Mouse (Mus musculus): ENCODE results near the gene Olfr1443.
"Not testable (repeated sequence)": the region's sequence is repeated elsewhere in the genome, so short reads cannot be mapped to it uniquely, and the experiment has no call there.

Olfr1443 gene

DNA sequence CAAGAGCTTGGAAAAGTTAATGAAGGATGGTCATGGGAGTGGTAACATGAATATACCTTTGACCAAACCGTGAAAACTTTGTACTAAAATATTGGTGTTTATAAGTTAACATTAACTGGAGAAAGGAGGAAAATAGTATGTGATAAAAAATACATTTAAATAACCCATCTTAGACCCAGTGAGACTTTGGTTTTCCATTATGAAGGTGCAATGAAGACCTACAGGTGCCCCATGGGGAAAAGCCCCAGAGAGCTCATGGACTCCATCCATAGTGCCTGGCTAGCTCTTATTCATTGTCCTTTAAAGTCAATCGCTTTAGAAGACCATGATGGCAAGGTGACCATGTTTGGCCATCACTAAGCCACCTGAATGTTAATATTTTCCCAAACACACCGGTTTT, at the start of gene Olfr1443:
Gene Olfr1443 (plus strand): TSS at position 301 of the 400 bp plus-strand sequence.
- no peak for DNase-seq (ENCODE audit: low spot score in 2 of 2)

GRCm38 (mm10) chr19:12633176-12633575, 44.7 kb upstream of the Olfr1443 start, which contains the start of gene Glyat:
Gene Glyat (plus strand): TSS chr19:12633308.
- DNase-seq (ENCODE audit: low spot score in 2 of 2): no peak

GRCm38 (mm10) chr19:12634259-12634658, 43.7 kb upstream of the Olfr1443 start:
- DNase-seq (ENCODE audit: low spot score in 2 of 2): no peak

- no peak for DNase-seq (ENCODE audit: low spot score in 2 of 2)
Measured at GRCm38 (mm10) chr19:12634963-12635362, 42.9 kb upstream of the Olfr1443 start.

- DNase-seq (ENCODE audit: low spot score in 2 of 2): no peak
Measured at GRCm38 (mm10) chr19:12636863-12637262, 41.0 kb upstream of the Olfr1443 start.

DNA sequence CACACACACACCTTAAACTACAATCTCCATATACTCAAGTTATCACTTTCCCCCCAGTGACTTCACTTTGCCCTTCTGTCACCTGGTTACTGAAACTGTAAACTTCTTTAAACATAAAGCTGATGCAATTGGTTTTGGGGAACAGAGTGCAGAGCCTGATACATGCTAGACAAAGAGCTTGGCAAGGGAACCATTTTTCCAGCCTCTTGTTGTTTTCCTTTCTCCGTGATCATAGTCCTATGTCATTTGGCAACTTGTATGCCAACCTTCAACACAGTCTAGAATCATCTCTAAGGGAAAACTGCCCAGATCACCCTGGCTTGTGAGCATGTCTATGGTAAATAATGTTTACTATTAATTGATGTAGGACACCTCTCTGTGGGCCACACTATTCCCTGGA, 39.9 kb upstream of the Olfr1443 start:
- DNase-seq (ENCODE audit: low spot score in 2 of 2): no peak

DNA sequence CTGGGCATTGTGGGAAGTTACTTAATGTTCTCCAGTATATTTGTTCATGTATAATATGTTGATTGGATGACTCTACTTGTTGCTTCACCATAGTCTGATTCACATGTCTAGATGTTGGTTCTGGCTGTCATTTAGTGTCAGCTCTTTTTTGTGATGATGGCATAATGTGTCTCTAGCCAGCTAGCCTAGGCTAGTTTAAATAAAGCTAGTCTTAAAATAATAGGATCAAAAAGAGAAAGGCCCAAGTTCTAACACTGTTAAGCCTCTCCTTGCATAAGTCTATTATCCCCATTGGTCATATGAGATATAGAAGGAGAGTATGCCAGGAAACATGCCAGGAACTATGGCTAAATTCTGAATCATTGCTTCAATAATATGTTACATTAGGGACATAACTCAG, 28.4 kb upstream of the Olfr1443 start:
- DNase-seq (ENCODE audit: low spot score in 2 of 2): no peak

GRCm38 (mm10) chr19:12666156-12666555, 11.8 kb upstream of the Olfr1443 start:
- DNase-seq (ENCODE audit: low spot score in 2 of 2): no peak

GRCm38 (mm10) chr19:12668601-12669000, 9.3 kb upstream of the Olfr1443 start:
- DNase-seq (ENCODE audit: low spot score in 2 of 2): not testable (repeated sequence)

GRCm38 (mm10) chr19:12670139-12670538, 7.8 kb upstream of the Olfr1443 start, which contains the start of gene Olfr1442:
Gene Olfr1442 (plus strand): TSS chr19:12670439.
- no peak for DNase-seq (ENCODE audit: low spot score in 2 of 2)

- no peak for DNase-seq (ENCODE audit: low spot score in 2 of 2)
Measured at GRCm38 (mm10) chr19:12671051-12671450, 6.9 kb upstream of the Olfr1443 start.

- no peak for DNase-seq (ENCODE audit: low spot score in 2 of 2)
Measured at GRCm38 (mm10) chr19:12684638-12685037, 6.7 kb downstream of the Olfr1443 start.

DNA sequence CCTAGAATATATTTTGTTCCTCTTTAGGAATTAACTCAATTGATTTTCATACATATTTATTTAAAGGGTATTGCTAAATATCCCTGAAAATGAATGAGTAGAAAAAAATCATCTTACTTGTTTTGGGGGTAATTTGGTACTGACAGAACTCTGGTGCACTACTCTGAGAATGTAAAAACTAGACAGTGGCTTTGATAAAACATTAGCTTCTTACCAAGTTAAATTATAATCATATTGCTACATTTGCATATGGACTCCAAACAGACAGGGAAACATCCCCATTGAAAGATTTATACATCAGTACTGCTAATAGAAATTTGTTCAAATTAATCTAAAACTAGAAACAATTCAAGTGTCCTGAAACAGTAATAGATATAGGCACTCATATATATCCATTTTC, 7.3 kb downstream of the Olfr1443 start:
- DNase-seq (ENCODE audit: low spot score in 2 of 2): no peak

DNA sequence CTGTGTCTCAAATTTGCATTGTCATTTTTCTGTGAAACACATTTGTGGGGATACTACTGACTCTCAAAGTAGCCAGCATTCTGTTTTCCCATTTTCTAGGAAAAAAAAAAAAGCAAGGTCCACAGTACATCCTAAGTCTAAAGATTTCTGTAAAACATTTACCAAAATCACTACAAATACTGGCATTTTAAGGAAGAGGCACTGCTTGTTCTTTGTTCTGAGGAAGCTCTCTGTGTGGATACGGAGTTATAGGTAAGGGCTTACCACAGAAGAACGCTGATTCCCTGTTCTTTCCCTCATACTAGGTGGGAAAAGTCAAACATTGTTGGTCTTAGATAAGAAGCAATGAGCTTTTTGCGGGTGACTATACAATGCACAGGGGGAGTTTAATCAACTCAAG, 17.7 kb downstream of the Olfr1443 start, which contains the start of gene Keg1:
Gene Keg1 (plus strand): TSS at position 197 of the 400 bp plus-strand sequence.
- no peak for DNase-seq (ENCODE audit: low spot score in 2 of 2)

DNA sequence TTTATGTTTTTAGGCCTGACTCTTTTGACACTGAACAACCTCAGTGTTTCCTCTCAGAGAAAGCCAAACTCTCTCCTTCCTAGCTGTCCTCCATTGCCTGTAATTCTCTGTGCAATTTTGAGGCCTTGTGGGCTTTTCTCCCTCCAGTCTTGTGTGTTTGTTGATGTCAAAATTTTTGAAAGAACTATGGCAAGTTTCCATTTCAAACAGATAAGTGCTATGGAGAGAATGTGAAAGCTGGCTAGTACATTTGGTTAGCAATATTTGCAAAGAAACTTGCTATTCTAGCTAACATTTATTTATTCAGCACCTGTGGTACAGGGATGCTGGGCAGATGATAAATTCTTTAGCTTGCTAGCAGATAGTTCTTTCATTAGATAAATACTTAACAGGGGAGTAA, 18.3 kb downstream of the Olfr1443 start:
- DNase-seq (ENCODE audit: low spot score in 2 of 2): no peak

GRCm38 (mm10) chr19:12708458-12708857, 30.5 kb downstream of the Olfr1443 start:
- no peak for DNase-seq (ENCODE audit: low spot score in 2 of 2)

DNA sequence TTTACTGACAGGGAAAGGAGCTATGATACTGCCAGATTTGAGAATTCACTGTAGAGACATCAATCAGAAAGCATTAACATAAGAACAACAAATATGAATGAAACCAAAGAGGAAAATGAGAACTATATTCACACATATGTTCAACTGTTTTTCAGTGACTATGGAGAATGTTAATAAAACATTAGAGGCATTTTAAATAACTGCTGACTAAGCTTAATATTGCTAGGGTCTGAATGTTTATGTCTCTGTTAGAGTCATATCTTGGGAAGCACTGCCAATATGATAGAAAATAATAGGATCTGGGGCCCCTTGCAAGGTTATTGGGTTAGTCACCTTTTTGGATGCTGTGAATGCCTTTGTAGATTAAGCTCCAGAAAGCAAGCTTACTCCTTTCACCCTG, 31.1 kb downstream of the Olfr1443 start:
- DNase-seq (ENCODE audit: low spot score in 2 of 2): no peak

DNA sequence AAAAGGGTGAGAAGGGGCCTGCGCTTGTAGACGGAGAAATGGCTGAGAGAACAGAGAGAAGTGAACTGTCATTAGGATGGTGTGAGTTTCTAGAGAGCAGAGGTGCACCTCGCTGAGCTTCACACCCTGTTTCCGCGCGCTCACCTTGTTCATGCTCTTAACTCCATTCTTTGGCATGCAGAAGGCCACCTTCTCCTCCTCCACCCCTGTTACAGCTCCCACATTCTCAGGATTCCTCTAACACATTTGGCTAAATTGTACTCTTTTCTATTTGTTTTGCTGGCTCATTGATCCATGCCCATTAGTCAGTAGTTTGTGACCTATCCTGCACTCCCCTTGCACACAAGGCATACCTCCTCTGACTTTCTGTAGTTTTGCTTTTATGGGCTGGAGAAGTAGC, 41.3 kb downstream of the Olfr1443 start:
- no peak for DNase-seq (ENCODE audit: low spot score in 2 of 2)

- no peak for DNase-seq (ENCODE audit: low spot score in 2 of 2)
Measured at GRCm38 (mm10) chr19:12720463-12720862, 42.6 kb downstream of the Olfr1443 start.

DNA sequence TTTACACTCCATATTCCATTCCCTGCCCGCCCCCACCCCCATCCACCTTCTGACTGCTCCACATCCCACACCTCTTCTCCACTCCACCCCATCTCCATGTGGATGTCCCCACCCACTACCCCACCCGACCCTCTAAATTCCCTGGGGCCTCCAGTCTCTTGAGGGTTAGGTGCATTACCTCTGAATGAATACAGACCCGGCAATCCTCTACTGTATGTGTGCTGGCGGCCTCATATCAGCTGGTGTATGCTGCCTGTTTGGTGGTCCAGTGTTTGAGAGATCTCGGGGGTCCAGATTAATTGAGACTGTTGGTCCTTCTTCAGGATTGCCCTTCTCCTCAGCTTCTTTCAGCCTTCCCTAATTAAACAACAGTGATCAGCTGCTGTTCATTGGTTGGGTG, 43.0 kb downstream of the Olfr1443 start:
- not testable (repeated sequence) for DNase-seq (ENCODE audit: low spot score in 2 of 2)

- DNase-seq (ENCODE audit: low spot score in 2 of 2): not testable (repeated sequence)
Measured at GRCm38 (mm10) chr19:12721596-12721995, 43.7 kb downstream of the Olfr1443 start.

DNA sequence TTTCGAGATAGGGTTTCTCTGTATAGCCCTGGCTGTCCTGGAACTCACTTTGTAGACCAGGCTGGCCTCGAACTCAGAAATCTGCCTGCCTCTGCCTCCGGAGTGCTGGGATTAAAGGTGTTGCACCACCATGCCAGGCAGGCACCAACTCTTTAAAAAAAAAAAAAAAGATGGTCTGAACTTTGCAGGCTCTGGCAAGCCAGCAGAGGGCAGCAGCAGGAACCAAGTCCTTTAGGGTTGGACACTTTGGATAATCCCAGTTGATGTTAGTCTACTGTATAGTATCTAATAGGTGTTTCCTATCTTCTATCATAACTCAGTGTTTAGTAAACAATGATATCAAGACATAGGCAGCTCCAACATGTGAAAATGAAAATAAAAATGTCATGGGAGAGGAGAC, 44.4 kb downstream of the Olfr1443 start:
- DNase-seq (ENCODE audit: low spot score in 2 of 2): no peak

DNA sequence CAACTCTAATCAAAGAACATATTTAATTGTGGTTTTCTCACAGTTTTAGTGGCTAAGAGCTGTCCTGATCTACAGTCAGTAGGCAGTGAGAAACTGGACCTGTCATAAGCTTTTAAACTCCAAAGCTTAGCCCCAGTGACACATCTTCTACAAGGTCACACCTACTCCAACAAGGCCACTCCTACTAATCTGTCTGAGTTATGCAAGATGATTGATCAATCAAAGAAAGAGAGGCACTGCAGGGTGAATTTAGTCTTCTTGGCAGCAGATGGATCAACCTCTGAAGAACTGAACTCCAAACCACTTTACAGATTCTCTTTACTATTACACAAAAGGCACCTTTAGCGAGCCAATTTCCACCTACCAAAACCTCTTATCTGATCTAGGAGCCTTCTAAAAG, 47.9 kb downstream of the Olfr1443 start:
- DNase-seq (ENCODE audit: low spot score in 2 of 2): no peak

GRCm38 (mm10) chr19:12731036-12731435, 53.1 kb downstream of the Olfr1443 start:
- DNase-seq (ENCODE audit: low spot score in 2 of 2): no peak
